Mouse (Mus musculus): ENCODE measurements at regions not wholly inside any gene's neighbourhood (a gene's known extent, or its start where the extent isn't known, plus 50 kb on each side); places are given as distances from the start of the nearest gene placed in this dataset.

DNA sequence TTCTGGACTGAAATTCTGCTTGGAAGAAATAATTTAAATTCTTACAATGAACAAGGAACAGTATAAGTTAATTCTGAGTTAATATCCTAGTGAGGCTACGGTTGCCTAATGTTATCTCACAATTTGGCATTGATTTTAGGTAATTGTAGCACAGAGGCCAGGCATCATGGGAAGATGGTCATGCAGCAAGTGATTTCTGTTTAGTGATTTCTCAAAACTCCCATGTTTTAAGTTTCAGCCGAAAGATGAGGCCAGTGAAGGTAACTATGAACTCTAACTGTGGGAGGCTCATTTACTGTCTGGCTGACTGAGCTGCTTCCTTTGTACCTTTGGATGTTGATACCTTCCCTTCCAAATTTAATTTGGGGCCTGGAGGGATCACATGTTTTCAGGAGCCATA lies 65.6 kb upstream of the Cwc22 start:
- no peak for DNase-seq (ENCODE audit: low spot score)

DNA sequence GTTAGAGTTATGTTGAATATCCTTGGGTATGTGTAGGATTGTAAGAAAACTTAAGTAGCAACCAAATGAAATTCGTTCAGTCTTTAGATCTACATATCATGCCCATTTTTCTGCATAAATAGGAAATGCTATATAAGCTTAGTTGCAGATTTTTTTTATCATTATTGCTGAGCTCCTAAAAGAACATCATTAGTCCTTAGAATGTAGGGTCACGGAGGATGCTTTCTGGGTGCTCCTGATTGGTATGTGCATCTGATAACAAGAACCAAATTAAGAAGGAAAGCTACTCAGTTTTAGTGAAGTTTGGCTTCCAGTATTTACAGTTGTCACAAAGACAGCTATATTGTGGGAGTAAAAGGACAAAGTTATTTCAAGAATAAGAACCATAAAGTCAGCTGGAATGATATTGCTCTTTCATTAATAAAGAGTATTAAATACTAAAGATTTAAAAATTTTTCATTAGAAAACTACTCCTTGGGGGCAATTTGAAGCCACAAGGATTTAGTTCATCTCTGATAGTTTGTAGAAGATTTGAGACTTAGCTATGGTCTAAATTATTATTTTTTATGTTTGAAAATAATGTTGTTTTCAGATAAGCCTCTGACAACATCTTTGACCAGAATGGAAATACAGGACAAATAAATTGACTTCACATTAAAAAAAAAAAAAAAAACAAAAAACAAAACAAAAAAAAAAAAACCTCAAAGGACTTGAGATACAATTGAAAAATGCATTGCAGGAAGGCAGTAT lies 65.1 kb upstream of the Cwc22 start:
- no peak for DNase-seq (ENCODE audit: low spot score)

DNA sequence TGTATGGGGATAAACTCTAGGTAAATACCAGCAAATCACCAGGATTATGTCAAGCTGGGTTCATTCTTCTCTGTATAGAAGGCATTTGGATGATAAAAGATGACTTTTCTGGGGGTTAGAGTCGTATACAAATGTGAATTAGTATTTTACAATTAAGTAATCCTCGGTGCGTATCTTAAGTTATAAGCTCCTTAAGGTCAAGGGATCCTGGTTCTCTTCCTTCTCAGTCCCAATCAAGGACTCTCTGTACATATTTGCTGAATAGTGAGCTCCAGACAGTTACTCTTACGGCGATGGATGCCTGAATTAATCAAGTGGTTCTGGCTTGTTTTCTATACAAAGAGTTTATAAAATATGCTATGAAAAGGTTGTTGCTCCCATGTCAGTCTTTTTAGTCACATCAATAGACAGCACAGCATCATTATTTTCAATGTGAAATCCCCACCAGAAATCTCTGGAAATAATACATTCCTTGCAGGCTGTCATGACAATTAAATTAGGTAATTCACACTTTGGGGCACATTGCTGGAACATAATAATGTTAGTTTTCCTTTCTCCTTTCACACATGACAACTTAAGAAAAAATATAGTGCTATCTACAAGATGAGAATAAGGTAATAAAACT lies 64.0 kb upstream of the Cwc22 start:
- no peak for DNase-seq (ENCODE audit: low spot score)

DNA sequence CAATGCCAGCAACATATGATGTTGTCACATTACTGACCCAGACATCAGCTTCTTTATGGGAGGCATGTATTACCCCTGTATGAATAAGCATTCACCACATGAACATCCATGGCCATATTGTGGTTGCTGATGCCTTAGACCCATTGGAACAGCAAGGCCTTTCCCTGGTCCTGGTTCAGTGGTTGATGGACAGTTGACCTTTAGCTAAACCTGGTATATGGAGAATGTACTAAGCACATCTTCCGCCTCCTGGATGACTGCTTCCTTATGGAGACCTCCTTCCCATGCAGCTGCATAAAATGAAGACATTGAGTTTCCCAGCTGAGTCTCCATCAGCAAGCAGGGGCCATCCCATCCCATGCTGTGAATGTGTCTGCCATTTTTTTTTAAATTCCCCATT lies 61.9 kb upstream of the Cwc22 start:
- DNase-seq (ENCODE audit: low spot score) = no peak

DNA sequence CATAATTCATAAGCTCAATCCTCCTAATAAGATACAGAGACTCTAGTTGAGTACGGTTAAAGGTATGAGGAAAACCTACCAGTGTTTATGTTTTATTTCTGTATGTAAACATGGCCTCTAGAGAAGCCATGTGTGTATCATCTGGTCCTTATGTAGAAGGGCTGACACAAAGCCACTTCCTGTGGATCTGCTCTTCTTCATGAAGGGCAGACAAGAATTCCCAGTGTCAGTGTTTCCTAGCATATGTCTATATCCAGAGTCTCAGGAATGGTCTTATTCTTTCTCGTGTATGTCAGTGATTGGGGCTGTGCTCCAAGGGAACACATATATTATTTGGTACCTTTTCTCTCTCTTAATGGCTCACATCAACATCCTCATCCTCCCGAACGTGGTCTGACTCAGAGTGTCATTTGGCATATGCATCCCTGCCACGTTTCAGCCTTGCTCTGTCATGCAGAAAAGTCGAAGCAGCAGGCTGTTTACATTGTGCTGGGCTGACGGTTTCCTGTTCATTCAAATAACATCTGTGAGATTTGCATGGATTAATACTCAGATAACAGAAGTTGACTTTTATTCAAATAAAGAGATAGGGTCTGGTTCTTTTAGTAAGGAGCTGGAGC lies 59.3 kb upstream of the Cwc22 start:
- no peak for DNase-seq (ENCODE audit: low spot score)

DNA sequence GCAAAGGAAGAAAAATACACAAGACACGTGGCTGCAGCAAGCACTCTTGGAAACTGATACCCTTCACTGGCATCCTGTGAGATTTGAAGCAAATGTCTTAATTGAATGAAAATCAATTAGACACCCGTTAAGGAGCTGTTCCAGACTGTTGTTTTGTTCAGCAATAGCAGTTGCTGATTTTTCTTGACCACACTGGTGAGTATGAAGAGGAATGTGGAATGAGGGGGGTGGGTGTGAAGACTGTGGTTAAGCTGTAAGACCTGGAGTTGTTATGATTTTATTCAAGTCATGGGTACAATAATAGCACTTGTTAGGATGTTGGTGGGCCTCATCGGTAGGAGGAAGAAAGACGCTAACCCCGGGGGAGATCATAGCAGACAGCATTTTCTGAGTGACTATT lies 58.3 kb upstream of the Cwc22 start:
- no peak for DNase-seq (ENCODE audit: low spot score)
